Mouse (Mus musculus): Measurements from ENCODE around the gene Csrnp3. TPM values are rescaled to one million over a fixed set of nuclear protein-coding genes. Genes with fewer than 3 reads are reported as not detected.
A peak's percentile ranks its signal among the peaks of the same experiment; 100 is the strongest.

The Csrnp3 gene
- polyA plus RNA-seq, 1 experiment from 2014 or later = 15.0 TPM

- H3K9ac ChIP-seq (ENCODE audit: low read length) = no peak overlapping the region
- no peak overlapping the region for H3K4me3 ChIP-seq (ENCODE audit: low read depth, low read length)
- no peaks in the 10 kb centered on the region for H3K9me3 ChIP-seq (ENCODE audit: control insufficient read depth, low read length)
- H3K36me3 ChIP-seq (ENCODE audit: control insufficient read depth, insufficient read depth, low read length) = no peaks in the 10 kb centered on the region
- WGBS = 89% methylated on average over 2 of the region's 2 CpGs
- H3K4me1 ChIP-seq (ENCODE audit: control insufficient read depth, insufficient read depth, low read length) = peaks cover 9% of the 10 kb centered on the region; the same call in 1 of the 2 replicates
- H3K4me2 ChIP-seq = no peak overlapping the region
- DNase-seq (ENCODE audit: low spot score, missing footprints) (no peak), ATAC-seq (ENCODE audit: low FRiP score) (no peak)
- no peak overlapping the region for H3K27ac ChIP-seq (ENCODE audit: low read depth, low read length)
- no peaks in the 10 kb centered on the region for H3K27me3 ChIP-seq (ENCODE audit: control insufficient read depth, insufficient read depth, low read length)
These were observed 53.9 kb downstream of the Csrnp3 start for GRCm38 (mm10) chr2:65899478-65899877.

- Histone ChIP-seq H3K27me3 (ENCODE audit: control insufficient read depth, insufficient read depth, low read length) (no peaks in the 10 kb centered on the region), H3K27ac (ENCODE audit: low read depth, low read length) (no peak overlapping the region), H3K4me1 (ENCODE audit: control insufficient read depth, insufficient read depth, low read length) (peaks cover 8% of the 10 kb centered on the region), H3K4me2 (no peak overlapping the region), H3K9me3 (ENCODE audit: control insufficient read depth, low read length) (no peaks in the 10 kb centered on the region), H3K36me3 (ENCODE audit: control insufficient read depth, insufficient read depth, low read length) (no peaks in the 10 kb centered on the region), H3K9ac (ENCODE audit: low read length) (no peak overlapping the region), H3K4me3 (ENCODE audit: low read depth, low read length) (no peak overlapping the region)
- ATAC-seq (ENCODE audit: low FRiP score) = no peak
- WGBS = 45% methylated on average over 3 of the region's 3 CpGs
- DNase-seq (ENCODE audit: low spot score, missing footprints) = no peak
These were observed 63.0 kb downstream of the Csrnp3 start for GRCm38 (mm10) chr2:65908526-65908925.

GRCm38 (mm10) chr2:65909724-65910521 lies 64.4 kb downstream of the Csrnp3 start:
- DNase-seq (ENCODE audit: low spot score, missing footprints) (no peak), ATAC-seq (ENCODE audit: low FRiP score) (peak; percentile 60)
- H3K36me3 ChIP-seq (ENCODE audit: control insufficient read depth, insufficient read depth, low read length) = no peaks in the 10 kb centered on the region
- no peaks in the 10 kb centered on the region for H3K9me3 ChIP-seq (ENCODE audit: control insufficient read depth, low read length)
- H3K4me3 ChIP-seq (ENCODE audit: low read depth, low read length) = no peak overlapping the region
- no peak overlapping the region for H3K9ac ChIP-seq (ENCODE audit: low read length)
- 8% methylated on average over 13 of the region's 13 CpGs for WGBS
- no peak overlapping the region for H3K27ac ChIP-seq (ENCODE audit: low read depth, low read length)
- H3K27me3 ChIP-seq (ENCODE audit: control insufficient read depth, insufficient read depth, low read length) = no peaks in the 10 kb centered on the region
- H3K4me2 ChIP-seq = peak overlapping the region; percentile 3; the same call in 1 of the 2 replicates
- peaks cover 7% of the 10 kb centered on the region for H3K4me1 ChIP-seq (ENCODE audit: control insufficient read depth, insufficient read depth, low read length)

GRCm38 (mm10) chr2:65915994-65916393 lies 70.4 kb downstream of the Csrnp3 start:
- H3K4me3 ChIP-seq (ENCODE audit: low read depth, low read length) = no peak overlapping the region
- WGBS = 75% methylated on average over 7 of the region's 7 CpGs

GRCm38 (mm10) chr2:65920651-65921412 lies 75.3 kb downstream of the Csrnp3 start:
- H3K36me3 ChIP-seq (ENCODE audit: control insufficient read depth, insufficient read depth, low read length) = no peaks in the 10 kb centered on the region
- H3K9me3 ChIP-seq (ENCODE audit: control insufficient read depth, low read length) = no peaks in the 10 kb centered on the region
- ATAC-seq (ENCODE audit: low FRiP score) (no peak), DNase-seq (ENCODE audit: low spot score, missing footprints) (no peak)
- peaks cover 10% of the 10 kb centered on the region for H3K4me1 ChIP-seq (ENCODE audit: control insufficient read depth, insufficient read depth, low read length)
- no peak overlapping the region for H3K27ac ChIP-seq (ENCODE audit: low read depth, low read length)
- H3K27me3 ChIP-seq (ENCODE audit: control insufficient read depth, insufficient read depth, low read length) = no peaks in the 10 kb centered on the region
- WGBS = 53% methylated on average over 9 of the region's 9 CpGs
- no peak overlapping the region for H3K4me3 ChIP-seq (ENCODE audit: low read depth, low read length)
- no peak overlapping the region for H3K4me2 ChIP-seq
- H3K9ac ChIP-seq (ENCODE audit: low read length) = no peak overlapping the region

More at GRCm38 (mm10) chr2:65915994-65916393, 70.4 kb downstream of the Csrnp3 start:
- Histone ChIP-seq H3K9me3 (ENCODE audit: control insufficient read depth, low read length) (no peaks in the 10 kb centered on the region), H3K36me3 (ENCODE audit: control insufficient read depth, insufficient read depth, low read length) (no peaks in the 10 kb centered on the region), H3K4me1 (ENCODE audit: control insufficient read depth, insufficient read depth, low read length) (peaks cover 5% of the 10 kb centered on the region), H3K27me3 (ENCODE audit: control insufficient read depth, insufficient read depth, low read length) (no peaks in the 10 kb centered on the region), H3K27ac (ENCODE audit: low read depth, low read length) (no peak overlapping the region), H3K9ac (ENCODE audit: low read length) (no peak overlapping the region), H3K4me2 (no peak overlapping the region)
- DNase-seq (ENCODE audit: low spot score, missing footprints) (no peak), ATAC-seq (ENCODE audit: low FRiP score) (no peak)

GRCm38 (mm10) chr2:65925363-65925941 lies 79.9 kb downstream of the Csrnp3 start:
- DNase-seq (ENCODE audit: low spot score, missing footprints) = no peak
- Histone ChIP-seq H3K27ac (ENCODE audit: low read depth, low read length) (no peak overlapping the region), H3K36me3 (ENCODE audit: control insufficient read depth, insufficient read depth, low read length) (no peaks in the 10 kb centered on the region), H3K4me2 (no peak overlapping the region), H3K27me3 (ENCODE audit: control insufficient read depth, insufficient read depth, low read length) (no peaks in the 10 kb centered on the region), H3K9ac (ENCODE audit: low read length) (no peak overlapping the region), H3K4me1 (ENCODE audit: control insufficient read depth, insufficient read depth, low read length) (peaks cover 13% of the 10 kb centered on the region), H3K4me3 (ENCODE audit: low read depth, low read length) (no peak overlapping the region), H3K9me3 (ENCODE audit: control insufficient read depth, low read length) (no peaks in the 10 kb centered on the region)
- peak; percentile 62 for ATAC-seq (ENCODE audit: low FRiP score)
- WGBS = 69% methylated on average over 15 of the region's 15 CpGs

- no peak for ATAC-seq (ENCODE audit: low FRiP score)
- no peak overlapping the region for H3K9ac ChIP-seq (ENCODE audit: low read length)
- H3K27ac ChIP-seq (ENCODE audit: low read depth, low read length) = no peak overlapping the region
- no peak for DNase-seq (ENCODE audit: low spot score, missing footprints)
- no peaks in the 10 kb centered on the region for H3K36me3 ChIP-seq (ENCODE audit: control insufficient read depth, insufficient read depth, low read length)
- peaks cover 8% of the 10 kb centered on the region; the same call in 1 of the 2 replicates for H3K4me1 ChIP-seq (ENCODE audit: control insufficient read depth, insufficient read depth, low read length)
- no peaks in the 10 kb centered on the region for H3K27me3 ChIP-seq (ENCODE audit: control insufficient read depth, insufficient read depth, low read length)
- H3K4me3 ChIP-seq (ENCODE audit: low read depth, low read length) = no peak overlapping the region
- WGBS = 82% methylated on average over 8 of the region's 8 CpGs
- no peaks in the 10 kb centered on the region for H3K9me3 ChIP-seq (ENCODE audit: control insufficient read depth, low read length)
- no peak overlapping the region for H3K4me2 ChIP-seq
These were observed 81.6 kb downstream of the Csrnp3 start for GRCm38 (mm10) chr2:65926935-65927708.

GRCm38 (mm10) chr2:65929286-65929685 lies 83.7 kb downstream of the Csrnp3 start:
- Histone ChIP-seq H3K9ac (ENCODE audit: low read length) (no peak overlapping the region), H3K4me1 (ENCODE audit: control insufficient read depth, insufficient read depth, low read length) (peaks cover 11% of the 10 kb centered on the region), H3K36me3 (ENCODE audit: control insufficient read depth, insufficient read depth, low read length) (no peaks in the 10 kb centered on the region), H3K27me3 (ENCODE audit: control insufficient read depth, insufficient read depth, low read length) (no peaks in the 10 kb centered on the region), H3K4me2 (no peak overlapping the region), H3K4me3 (ENCODE audit: low read depth, low read length) (no peak overlapping the region), H3K9me3 (ENCODE audit: control insufficient read depth, low read length) (no peaks in the 10 kb centered on the region), H3K27ac (ENCODE audit: low read depth, low read length) (no peak overlapping the region)
- WGBS = 60% methylated on average over 3 of the region's 3 CpGs
- ATAC-seq (ENCODE audit: low FRiP score) = no peak
- no peak for DNase-seq (ENCODE audit: low spot score, missing footprints)
